Mouse (Mus musculus): Measurements from ENCODE around the gene Pla2g15.
"Not testable (repeated sequence)": the region's sequence is repeated elsewhere in the genome, so short reads cannot be mapped to it uniquely, and the experiment has no call there.

The Pla2g15 gene

DNA sequence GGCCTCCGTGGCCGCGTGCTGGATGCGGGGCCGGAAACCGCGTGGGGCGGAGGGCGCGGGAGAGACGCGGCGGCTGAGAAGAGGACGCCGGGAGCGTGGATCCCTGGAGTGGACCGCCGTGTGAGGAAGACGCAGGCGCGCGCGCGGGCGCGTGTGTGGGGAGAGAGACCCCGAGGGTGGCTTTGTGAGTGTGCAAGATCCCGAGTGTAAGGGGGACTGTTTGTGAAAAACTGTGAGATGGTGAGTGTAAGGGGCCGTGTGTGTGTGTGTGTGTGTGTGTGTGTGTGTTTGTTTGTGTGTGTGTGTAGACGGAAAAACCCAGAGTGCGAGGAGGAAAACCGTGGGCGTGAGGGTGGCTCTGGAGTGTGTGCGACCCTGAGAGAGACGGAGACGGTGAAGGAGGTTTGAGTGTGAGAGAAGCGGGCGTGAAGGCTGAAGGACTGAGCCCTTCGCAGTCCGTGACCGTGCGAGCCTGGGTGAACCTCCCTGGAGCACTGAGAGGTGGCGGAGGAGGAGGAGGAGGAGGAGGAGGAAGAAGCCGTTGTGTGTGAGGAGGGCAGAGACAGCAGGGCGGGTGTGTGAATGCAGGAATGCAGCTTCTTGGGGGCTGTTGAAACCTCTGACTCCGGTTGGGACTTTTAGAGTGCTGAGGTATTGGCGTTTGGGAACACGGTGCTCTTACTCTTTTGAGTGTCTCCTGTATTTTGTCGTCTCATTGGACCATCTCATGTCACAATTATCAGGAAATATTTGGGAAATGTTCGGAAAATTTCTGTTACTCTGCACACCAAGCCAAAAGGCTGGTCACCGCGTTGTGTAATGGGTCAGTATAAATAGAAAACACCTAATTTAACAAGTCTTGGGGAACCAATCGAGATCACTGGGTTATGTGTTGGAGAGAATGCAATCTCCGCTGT lies 19.1 kb downstream of the Pla2g15 start:
- peak; percentile 54 for DNase-seq (ENCODE audit: low read depth, low spot score)

DNA sequence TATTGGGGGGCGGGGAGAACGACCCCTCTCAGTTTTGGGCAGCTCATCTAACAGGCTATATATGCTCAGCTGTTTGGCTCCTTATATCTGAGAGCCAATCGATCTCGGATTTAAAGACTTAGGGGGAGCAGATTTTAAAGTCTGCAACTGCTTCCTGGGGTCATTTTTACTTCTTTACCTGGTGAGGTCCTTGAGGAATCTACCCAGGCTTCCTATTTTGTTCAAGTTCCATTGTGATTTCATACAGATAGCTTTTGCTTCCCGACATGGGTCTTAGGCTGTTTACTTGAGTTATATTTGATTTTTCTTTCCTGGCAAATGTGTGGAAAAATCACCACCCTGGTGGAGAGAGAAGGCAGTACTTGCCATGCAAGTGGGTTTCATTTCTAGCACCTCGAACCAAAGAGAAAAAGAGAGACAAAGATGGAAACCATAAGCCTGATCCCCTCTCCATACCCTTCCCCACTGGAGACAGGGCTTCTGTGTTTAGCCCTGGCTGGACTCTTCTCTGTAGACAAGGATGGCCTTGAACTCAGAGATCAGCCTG lies 19.8 kb downstream of the Pla2g15 start:
- DNase-seq (ENCODE audit: low read depth, low spot score): no peak

DNA sequence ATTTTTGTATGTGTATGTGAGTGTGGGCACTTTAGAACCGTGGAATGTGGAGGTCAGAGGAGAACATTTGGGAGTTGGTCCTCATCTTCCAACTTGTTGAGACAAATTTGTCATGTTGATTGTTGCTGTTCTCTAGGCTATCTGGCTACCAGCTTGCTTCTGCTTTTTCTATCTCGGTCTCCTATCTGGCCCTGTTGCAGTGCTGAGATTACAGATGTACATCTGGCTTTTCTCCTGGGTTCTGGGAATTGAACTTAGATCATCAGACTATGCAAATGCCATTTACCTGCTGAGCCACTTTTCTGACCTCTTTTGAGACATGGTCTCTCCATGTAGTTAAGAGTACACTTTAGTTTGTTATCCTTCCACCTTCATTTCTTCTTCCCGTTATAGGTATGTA lies 23.4 kb downstream of the Pla2g15 start:
- no peak for DNase-seq (ENCODE audit: low read depth, low spot score)

DNA sequence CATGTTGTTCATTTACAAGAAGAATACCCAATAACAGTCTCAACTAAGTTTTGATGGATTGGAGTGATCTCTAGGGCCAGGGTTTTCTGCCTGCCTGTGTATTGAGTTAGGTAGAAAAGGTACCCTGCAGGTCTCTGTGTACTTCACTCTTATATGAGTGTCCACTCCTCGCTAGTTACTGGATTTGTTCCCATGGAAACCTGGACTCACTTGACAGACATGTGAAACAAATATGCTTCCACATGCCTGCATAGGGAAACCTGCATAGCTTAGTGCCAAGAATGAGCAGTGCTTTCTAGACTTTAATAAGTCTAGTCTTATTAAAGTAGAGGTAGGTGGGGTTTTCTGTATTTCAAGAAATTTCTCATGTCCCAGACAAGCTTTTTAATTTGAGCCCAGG lies 26.7 kb downstream of the Pla2g15 start:
- DNase-seq (ENCODE audit: low read depth, low spot score): no peak

DNA sequence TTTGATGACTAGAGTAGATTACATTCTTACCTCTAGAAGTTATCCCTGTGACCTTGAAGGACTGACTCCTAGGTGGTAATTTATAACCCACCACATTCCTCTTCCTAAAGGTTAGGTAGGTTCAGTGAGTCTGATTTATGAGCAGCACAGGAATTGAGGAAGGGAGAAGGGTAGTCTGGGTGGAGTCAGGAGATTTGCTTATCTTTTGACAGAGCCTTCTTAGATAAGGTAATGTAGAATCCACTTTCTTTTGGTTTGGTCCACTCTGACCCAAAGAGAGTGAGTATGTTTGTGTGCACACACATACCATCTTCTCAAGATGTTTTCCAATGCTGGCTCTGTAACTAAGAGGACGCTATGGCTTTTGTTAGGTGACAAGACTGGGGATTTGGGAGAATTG lies 27.4 kb downstream of the Pla2g15 start:
- no peak for DNase-seq (ENCODE audit: low read depth, low spot score)

DNA sequence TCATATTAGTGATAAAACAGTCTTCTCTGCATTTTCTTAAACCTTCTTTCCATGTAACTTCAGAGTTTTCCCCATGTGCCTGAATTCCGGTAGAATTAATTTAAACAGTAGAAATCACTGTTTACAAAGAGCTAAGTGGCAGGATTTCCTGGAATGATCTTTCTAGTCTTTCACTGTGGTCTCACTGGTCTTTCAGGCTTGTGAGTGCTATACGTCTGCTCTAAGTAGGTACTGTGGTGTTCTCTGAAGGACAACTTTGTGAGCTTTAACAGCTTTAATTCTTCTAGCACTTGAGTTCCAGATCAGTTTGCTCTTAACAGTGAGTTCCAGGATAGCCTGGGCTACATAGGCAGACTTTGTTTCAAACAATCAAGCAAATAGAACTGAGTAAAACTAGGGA lies 28.2 kb downstream of the Pla2g15 start:
- no peak for DNase-seq (ENCODE audit: low read depth, low spot score)

DNA sequence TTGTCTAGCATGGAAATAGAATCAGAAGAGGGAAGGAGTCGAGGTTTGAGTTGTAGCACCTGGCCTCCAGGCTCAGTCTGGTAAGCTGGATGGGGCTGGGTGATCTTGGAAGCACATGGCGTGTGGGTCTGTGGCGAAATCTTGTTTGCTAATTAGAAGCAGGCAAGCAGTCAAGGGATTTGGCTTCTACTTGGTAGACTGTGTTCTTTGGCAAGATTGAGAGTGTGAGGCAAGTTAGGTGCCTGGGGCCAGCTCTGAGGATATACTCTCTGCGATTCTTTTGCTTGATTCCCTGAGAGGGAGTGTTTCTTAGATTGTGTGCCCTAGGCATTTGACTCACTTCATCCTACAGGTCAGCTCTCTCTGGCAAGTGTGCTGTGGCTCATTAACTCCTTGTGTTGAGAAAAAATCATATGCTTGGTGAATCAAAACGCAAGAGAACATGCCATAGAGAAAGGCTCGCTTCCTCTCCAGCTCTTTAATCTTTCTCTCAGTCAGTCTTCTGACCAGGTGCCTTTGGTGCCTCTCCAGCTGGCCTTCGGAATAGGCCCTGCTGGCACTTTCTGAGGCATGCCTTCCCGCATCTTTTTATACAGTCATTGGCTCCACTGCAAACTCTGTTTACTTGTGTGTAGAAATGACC lies 35.5 kb downstream of the Pla2g15 start:
- no peak for DNase-seq (ENCODE audit: low read depth, low spot score)

DNA sequence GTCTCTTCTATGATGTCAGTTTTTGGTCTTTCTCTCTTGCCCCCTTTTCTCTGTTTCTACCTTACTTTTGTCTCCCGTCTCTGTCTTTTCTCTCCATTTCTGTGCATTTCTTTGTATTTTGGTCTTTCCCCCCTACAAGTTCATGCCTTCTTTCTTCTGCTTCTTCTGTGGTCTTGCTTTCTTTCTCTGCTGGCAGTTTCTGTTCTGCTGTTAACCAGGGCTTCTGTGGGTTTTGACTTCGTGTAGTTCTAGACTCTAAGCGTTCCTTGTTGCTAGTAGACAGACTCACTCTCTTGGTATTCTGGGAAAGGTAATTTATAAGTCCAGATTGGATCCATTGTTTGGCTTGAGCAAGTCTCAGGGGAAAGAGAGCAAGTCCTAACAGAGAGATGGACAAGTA lies 36.2 kb downstream of the Pla2g15 start:
- no peak for DNase-seq (ENCODE audit: low read depth, low spot score)

DNA sequence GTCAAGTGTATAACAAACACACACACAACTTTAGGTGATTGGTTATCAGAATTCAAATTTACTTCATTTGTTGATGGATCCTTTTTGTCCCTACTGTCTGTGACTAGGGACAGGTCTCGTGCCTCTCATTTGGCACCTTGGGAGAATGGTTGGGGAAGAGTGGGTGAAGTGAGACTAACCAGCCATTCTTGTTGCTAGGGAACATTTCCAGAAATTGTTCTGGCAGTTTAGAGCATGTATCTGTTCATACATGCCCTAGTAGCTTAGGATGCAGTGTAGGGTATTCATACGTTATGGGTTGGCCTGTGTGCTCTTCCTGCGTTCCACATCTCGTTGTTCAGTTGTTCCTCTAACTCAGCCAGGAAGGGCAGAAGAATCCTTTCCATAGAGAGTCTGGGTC lies 39.0 kb downstream of the Pla2g15 start:
- no peak for DNase-seq (ENCODE audit: low read depth, low spot score)

DNA sequence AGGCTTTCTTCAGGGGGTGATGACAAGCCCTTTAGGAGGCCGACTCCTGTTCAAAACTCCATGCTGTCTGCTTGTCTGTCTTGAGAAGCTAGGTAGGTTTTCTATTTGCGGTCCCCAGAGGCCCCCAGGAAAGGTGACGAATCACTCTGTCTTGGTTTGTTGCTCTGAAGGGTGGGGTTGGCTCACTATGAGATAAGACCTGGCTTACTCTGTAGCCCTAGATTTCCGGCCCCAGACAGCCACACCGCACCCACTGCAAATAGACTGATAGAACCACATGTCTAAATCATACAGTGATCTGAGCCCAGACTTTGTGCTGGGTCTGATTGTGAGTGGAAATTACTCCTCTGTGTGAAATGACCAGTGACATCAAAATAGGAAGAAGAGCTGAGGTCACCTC lies 41.4 kb downstream of the Pla2g15 start:
- no peak for DNase-seq (ENCODE audit: low read depth, low spot score)

DNA sequence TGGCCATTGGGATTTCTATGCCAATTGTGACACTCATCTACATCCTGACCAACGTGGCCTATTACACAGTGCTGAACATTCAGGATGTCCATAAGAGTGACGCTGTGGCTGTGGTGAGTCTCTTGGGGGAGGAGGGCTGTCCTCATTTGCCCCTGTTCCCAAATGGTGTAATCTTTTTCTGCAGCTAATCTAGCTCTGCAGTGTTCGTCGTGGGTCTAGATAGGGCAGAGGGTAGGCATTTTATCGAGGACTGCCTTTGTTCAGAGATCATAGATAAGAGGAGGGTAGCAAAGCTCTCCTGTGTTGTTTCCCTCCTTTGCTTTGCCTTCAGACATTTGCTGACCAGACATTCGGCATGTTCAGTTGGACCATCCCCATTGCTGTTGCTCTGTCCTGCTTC lies 43.0 kb downstream of the Pla2g15 start:
- DNase-seq (ENCODE audit: low read depth, low spot score): no peak

DNA sequence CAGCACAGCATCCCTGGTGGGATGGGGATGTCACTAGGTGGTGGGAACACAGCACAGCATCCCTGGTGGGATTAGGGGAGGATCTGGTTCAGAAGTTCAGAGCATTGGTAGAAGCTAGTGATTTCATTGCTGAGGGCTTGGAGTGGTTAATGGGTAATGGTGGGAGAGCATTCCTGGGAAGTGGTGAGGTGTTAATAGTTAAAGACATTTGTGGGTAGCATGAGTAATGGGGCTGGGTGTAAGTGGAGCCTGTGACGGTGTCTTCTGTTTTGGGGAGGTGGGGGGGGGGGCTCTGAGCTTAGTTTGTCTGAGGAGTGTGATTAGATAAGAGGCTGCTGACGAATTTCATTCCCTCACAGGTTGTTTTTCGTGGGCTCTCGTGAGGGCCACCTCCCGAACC lies 43.9 kb downstream of the Pla2g15 start:
- no peak for DNase-seq (ENCODE audit: low read depth, low spot score)

DNA sequence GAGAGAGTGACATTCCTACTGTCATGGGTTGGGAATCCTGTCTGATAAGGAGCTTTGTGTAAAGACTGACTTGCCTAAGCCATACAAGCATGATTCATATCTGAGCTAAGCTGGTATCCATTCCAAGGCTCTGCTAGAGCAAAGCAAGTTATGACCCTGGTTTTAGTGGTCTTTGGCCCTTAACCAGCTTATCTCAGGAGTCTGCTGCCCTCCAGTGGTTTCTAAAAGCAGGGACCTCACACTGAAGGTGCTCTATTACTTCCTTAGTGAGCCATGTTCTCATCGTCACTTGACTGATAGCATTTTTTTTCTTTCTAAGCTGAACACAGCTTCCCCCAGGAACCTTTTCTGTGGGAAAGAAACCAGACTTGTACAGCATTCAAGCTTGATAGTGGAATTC lies 48.5 kb downstream of the Pla2g15 start:
- DNase-seq (ENCODE audit: low read depth, low spot score): peak; percentile 69

DNA sequence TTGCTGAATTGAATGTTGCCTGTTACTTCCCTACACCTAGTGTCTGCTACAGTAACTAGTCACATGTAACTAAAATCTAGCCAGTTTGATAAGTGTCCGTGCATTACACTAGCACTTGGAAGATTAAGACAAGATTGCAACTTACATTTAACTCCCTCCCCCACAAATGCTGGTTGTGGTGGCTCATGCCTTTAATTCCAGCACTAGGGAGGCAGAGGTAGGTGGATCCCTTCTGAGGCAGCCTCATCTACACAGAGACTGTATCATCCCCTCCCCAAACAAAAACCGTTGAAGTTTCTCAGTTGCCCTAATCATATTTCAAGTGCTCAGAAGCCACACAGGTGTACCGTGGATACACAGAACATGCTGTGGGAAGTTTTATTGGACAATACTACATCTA lies 49.4 kb downstream of the Pla2g15 start:
- DNase-seq (ENCODE audit: low read depth, low spot score): not testable (repeated sequence)

DNA sequence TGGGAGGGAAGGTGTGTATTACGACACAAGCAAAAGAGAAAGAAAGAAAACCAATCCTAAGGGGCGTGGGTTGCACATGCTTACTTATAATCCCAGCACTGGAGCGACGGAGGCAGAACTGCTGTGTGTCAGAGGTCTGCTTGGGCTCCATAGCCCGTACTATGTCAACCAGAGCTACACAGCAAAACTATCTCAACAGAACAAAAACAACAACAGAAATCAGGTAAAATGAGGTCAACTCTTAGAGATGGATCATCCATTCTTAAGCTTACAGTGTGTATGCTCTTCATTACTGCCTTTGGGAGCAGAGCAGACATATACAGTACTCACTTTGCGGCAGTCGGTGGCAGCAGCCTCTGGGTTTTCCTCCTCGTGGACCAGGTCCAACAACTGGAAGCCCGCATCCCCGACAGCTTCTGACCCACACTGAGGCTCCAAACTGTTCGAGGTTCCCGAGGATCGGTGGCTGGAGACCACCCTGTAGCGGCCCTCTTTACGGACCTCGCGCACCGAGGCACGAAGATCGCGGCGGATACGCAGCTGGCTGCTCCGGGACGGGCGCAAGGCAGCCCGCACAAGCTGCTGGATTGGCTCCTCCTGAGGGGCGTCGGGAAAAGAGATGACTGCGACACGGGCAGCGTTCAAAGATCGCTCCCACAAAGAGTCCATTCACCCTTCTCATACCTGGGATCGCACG lies 60.0 kb downstream of the Pla2g15 start:
- DNase-seq (ENCODE audit: low read depth, low spot score): peak; percentile 53

DNA sequence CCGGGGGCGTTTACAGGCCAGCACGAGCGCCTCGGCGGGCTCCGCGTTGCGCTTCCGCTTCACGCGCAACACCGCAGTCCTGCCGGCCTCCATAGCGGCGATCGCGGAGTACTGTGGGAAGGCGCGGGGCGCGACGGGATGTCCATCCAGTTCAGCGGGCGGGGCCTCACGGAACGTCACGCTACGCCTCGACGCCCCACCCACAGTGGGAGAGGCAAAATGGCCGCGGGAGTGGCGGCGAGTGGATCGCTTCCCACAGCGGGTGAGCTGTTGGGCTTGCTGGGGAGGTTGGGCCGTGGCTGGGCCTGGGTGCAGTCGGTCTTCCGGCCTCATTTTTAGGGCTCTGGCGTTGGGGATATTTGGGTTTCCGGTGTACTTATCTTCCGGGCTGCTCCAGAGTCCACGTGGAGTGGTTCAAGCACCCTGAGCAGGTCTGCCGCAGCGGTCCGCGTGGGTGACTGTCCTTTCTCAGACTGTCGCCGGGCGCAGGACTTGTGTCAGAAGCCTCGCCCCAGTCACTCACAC lies 60.7 kb downstream of the Pla2g15 start, which contains the start of the genes Slc7a6os and Prmt7:
Slc7a6os (minus strand) TSS at position 115 of the 525 bp plus-strand sequence.
Prmt7 (plus strand) TSS at position 116 of the 525 bp plus-strand sequence.
- peak; percentile 98 for DNase-seq (ENCODE audit: low read depth, low spot score)

DNA sequence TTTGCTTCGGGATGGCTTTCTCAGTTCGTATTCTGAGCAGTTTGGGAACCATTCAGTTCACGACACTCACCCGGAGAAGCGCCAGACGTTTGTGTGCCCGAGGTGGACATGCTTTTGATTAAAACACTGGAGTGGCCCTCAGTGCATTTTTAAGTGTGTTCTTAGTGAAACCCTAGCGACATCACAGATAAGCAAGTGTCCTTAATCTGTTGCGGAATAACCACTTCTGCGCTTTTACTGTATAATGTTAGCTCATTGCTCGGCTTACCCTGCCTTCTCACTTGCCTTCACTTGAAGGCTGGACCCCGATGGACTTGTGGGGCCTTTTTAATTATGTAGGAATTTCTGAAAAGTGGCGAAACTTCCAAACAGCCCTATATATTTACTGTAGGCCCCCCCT lies 61.2 kb downstream of the Pla2g15 start:
- no peak for DNase-seq (ENCODE audit: low read depth, low spot score)

DNA sequence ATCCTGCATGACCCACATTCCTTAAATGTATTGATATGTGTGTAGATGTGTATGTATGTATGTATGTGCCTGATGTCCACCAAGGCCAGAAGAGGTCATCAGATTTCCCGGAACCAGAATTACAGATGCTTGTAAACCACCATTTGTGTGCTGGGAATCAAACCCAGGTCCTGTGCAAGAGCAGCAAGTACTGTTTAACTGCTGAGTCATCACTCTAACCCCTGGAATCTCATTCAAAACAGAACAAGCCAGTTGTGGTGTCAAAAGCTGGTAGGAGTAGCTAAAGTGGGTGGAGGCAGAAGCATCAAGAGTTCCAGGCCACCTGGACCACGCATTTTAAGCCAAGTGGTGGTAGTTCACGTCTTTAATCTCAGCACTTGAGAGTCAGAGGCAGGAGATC lies 63.8 kb downstream of the Pla2g15 start:
- DNase-seq (ENCODE audit: low read depth, low spot score): peak; percentile 37

Measured in ZHBTc4 (cell line).